Mouse (Mus musculus): ENCODE measurements at regions not wholly inside any gene's neighbourhood (a gene's known extent, or its start where the extent isn't known, plus 50 kb on each side); places are given as distances from the start of the nearest gene placed in this dataset.

DNA sequence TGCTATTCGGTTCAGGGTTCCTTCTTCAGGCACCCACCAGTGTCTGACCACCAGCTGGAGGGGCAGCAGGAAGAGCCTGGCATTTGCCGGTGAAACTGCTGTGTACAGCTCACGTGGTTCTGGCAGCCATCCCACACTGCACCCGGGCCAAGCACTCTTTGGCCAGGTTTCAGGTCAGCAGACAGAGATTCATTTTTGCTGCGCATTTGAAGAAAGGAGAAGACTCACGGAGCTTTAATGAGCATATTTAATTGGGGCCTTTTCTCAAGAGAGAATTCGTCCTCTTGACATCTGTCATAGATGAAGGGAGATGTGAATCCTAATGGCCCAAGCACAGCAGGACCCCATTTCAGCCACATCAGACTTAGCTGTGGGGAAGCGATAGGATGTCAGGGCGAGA is 71.8 kb upstream of the Mb21d2 start:
- peak; percentile 26 for DNase-seq
- Histone ChIP-seq H3K27ac (no peak overlapping the region), H3K4me3 (no peak overlapping the region)
- no peak for TF ChIP-seq CTCF (IDR thresholded peaks at IDR 0.05)
- intact Hi-C loops (cut with DNase I), result no loop called here

DNA sequence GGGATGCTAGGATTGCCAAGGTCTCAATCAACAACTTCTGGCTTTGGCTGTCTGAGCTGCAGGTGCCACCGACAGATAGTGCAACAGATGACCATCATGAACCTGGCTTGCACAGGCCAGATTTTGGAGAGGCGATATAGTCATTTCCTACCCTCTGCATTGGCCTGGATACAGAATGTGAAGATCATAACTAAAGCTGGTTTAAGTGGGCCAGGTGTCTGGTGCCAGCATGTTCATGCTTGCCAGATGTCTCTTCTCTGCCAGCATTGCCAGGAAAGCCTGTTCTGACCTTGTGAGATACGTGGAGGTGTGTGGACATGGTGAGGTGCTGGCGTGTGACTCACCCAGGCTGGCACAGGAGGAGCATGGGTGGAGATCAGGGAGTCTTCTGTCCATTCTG is 70.2 kb upstream of the Mb21d2 start:
- Histone ChIP-seq H3K27ac (no peak overlapping the region), H3K4me3 (no peak overlapping the region)
- TF ChIP-seq CTCF (IDR thresholded peaks at IDR 0.05), result no peak
- DNase-seq, result no peak
- intact Hi-C loops (cut with DNase I), result no loop called here

DNA sequence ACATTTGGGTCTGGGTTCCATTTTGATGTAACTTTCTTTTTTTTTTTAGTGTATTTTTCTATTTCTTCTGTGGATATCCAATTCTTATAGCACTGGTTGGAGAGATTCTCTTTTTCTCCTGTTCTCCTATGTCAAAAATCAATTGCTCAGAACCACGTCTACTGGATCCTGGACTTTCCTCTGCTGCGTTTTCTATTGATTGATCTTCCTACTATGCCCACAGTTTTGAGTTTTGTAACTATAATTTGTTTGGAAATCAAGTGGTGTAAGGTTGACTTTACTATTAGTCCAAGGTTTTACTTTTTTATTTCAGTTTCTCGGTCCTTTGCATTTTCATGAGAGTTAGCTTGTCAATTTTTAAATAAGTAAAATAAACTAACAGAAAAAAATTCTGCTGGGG is 67.2 kb upstream of the Mb21d2 start:
- intact Hi-C loops (cut with DNase I), result no loop called here
- DNase-seq, result no peak
- TF ChIP-seq CTCF (IDR thresholded peaks at IDR 0.05), result no peak

DNA sequence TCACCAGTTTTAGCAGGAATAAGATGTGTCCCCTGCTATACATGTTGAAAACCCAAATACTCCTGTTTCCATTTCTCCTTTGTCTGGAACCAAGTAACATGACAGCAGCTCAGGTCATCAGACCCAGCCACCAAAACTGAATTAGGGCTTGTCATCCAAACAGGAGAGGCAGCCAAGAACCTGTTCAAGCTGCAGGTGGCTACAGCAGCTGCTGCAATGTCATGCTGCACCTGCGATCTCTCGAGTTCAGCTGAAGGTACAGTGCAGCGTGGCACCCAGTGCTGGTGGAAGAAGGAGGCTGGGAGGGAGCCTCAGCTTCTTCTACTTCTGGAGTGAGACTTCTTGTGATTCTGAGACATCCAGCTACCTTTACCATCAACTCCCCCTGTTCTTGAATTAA is 61.2 kb upstream of the Mb21d2 start:
- TF ChIP-seq CTCF (IDR thresholded peaks at IDR 0.05), result no peak
- intact Hi-C loops (cut with DNase I), result no loop called here

More for the DNA sequence above, 67.2 kb upstream of the Mb21d2 start:
- no peak overlapping the region for H3K4me3 ChIP-seq
- H3K27ac ChIP-seq, result no peak overlapping the region

DNA sequence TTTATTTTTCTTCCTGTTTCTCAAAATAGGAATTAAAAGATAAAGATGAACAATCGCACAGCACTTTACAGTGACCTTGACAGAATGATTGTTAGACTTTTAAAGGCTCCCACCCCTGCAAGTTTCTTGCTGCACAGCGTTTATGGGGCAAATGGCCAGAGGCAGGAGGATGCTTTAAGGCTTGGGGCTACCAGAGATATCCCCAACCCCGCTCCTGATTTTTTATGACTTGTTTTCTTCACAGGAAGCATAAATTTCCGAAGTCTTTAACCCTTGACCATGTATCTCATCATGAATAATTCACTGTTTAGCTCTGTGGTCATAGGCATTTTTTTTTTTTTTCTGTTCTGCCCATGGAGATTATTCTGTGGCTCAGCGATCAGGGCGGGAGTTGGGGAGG is 55.5 kb upstream of the Mb21d2 start:
- H3K27ac ChIP-seq, result no peak overlapping the region
- intact Hi-C loops (cut with DNase I), result no loop called here
- no peak for DNase-seq
- no peak for TF ChIP-seq CTCF (IDR thresholded peaks at IDR 0.05)
- H3K4me3 ChIP-seq, result no peak overlapping the region

More for the DNA sequence above, 61.2 kb upstream of the Mb21d2 start:
- DNase-seq, result no peak
- no peak overlapping the region for H3K4me3 ChIP-seq
- no peak overlapping the region for H3K27ac ChIP-seq

DNA sequence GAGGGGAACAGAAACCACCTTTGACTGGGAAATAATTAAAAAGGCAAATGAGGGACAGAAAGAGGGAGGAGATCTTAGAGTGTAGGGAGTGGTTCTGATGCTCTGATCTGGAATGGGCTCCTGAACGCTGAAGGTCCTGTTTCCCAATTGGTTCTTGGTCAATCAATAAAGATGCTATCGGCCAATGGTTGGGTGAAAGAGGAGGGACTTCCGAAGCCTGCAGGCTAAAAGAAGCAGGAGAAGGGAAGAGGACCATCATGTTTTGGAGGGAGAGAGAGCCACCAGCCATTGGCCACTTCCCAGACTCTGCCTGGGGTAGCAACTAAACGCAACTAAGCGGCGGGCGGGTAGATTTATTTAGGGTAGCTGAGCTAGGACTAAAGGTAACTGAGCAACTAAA is 53.4 kb upstream of the Mb21d2 start:
- no peak for TF ChIP-seq CTCF (IDR thresholded peaks at IDR 0.05)
- no peak overlapping the region for H3K4me3 ChIP-seq
- DNase-seq, result no peak
- H3K27ac ChIP-seq, result no peak overlapping the region
- intact Hi-C loops (cut with DNase I), result no loop called here

All from gastrocnemius, adult 2 months (tissue).